Mouse (Mus musculus): Measurements from ENCODE around the gene Tns4.

DNA sequence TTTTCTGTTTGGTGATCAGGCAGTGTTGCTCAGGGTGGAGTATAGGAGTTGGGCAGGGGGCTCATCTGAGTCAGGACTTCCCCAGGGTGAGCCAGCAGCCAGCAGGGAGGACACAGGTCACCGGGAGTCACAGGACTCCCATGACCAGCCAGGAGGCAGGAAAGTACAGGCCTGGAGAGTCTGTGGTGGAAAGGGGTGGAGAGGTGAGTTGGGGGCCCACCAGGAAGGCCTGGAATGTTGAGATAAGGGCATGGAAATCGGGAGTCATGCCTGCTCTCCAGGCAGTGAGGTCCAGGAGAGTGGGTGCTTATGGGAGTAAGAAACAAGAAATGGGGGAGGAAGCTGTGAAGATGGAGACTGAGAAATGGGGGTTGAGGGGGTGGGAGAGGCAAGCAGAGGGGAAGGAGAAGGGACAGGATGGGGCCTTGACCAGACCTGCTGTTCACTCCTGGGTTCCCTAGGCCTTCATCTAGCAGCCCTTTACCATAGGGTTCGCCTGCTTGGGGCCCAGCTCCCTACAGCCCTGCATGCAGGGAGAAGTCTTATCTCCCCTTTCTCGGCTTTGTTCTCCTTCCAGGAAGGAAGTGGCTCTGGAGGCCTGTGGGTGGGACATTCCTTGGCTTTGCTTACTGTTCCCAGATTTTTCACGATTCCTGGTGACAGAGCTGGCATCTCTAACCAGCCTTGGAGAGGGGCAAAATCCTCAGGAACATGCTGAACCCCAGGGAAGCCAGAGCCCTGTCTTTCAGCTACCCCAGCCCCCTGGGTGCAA, 37.6 kb upstream of the Tns4 start:
- TF ChIP-seq CTCF (IDR thresholded peaks at IDR 0.05; ENCODE audit: low read depth, low read length), result no peak
- TF ChIP-seq EP300 (IDR thresholded peaks at IDR 0.05; ENCODE audit: insufficient read depth, low read depth, low read length), result no peak
- TF ChIP-seq POLR2A (IDR thresholded peaks at IDR 0.05; ENCODE audit: insufficient read depth, low read length), result no peak
